Mouse (Mus musculus) CH12.LX (cell line): ENCODE measurements around the gene Rab5a. TPM values are rescaled to one million over a fixed set of nuclear protein-coding genes. Genes with fewer than 3 reads are reported as not detected.
"Not testable (repeated sequence)": the region's sequence is repeated elsewhere in the genome, so short reads cannot be mapped to it uniquely, and the experiment has no call there.

Experiments
- DNase-seq: peaks from one replicate; pipeline ENCODE4 v3.0.0-alpha.2; 2013; ENCODE audit errors: extremely low read depth
- H3K27ac ChIP-seq: 2 replicates; pipeline ENCODE4 v1.5.1; 2012; ENCODE audit warnings: low read depth, mild to moderate bottlenecking, control low read depth, moderate library complexity; ENCODE audit not compliant: insufficient read depth
- H3K27me3 ChIP-seq: replicated peaks from 2 replicates; pipeline ENCODE3; 2012; ENCODE audit warnings: inconsistent platforms
- H3K36me3 ChIP-seq, 2 experiments: replicated peaks in 1 of 2; 2 replicates each; pipeline versions ENCODE3 to v1.6.1; 2012; ENCODE audit warnings: inconsistent platforms in 1 of 2, low read length in 1 of 2, mild to moderate bottlenecking in 1 of 2, mixed read lengths in 1 of 2, moderate library complexity in 1 of 2; ENCODE audit not compliant: control insufficient read depth in 1 of 2, insufficient read depth in 1 of 2
- H3K4me1 ChIP-seq, 2 experiments: 2 replicates each; pipeline ENCODE4 v1.6.1; 2012; ENCODE audit warnings: inconsistent platforms in 1 of 2, moderate library complexity in 1 of 2; ENCODE audit not compliant: insufficient read depth in 2 of 2, control insufficient read depth in 1 of 2
- H3K4me2 ChIP-seq: 2 replicates; pipeline ENCODE4 v1.6.1; 2012; ENCODE audit warnings: low read depth, mild to moderate bottlenecking, control low read depth; ENCODE audit not compliant: poor library complexity, insufficient read depth, severe bottlenecking
- H3K4me3 ChIP-seq, 3 experiments: fragments of 150-350 bp in 1 of 3; sonication (generic) in 1 of 3; replicated peaks in 1 of 3; 2 replicates each; pipeline versions ENCODE3 to v1.5.1; 2011 to 2012; ENCODE audit warnings: low read depth in 2 of 3, low read length in 2 of 3, mild to moderate bottlenecking in 2 of 3, moderate library complexity in 2 of 3, control low read depth in 1 of 3, improper control_type of control experiment in 1 of 3, inconsistent platforms in 1 of 3, mixed read lengths in 1 of 3; ENCODE audit not compliant: poor library complexity in 1 of 3
- H3K79me2 ChIP-seq: replicated peaks from 2 replicates; pipeline ENCODE4 v1.6.1; 2012; ENCODE audit warnings: mild to moderate bottlenecking, moderate library complexity; ENCODE audit not compliant: control insufficient read depth, poor library complexity, insufficient read depth, severe bottlenecking; ENCODE audit errors: extremely low read depth
- H3K9ac ChIP-seq: 2 replicates; pipeline ENCODE4 v1.6.1; 2012; ENCODE audit warnings: low read depth, mild to moderate bottlenecking, control low read depth, moderate library complexity; ENCODE audit not compliant: insufficient read depth
- H3K9me3 ChIP-seq: replicated peaks from 2 replicates; pipeline ENCODE3; 2012; ENCODE audit warnings: low read length, inconsistent platforms, mixed read lengths
- CHD2 ChIP-seq: IDR thresholded peaks from 2 replicates; pipeline ENCODE4 v1.6.1; 2011; ENCODE audit warnings: low read length, improper control_type of control experiment
- E2F4 ChIP-seq: IDR thresholded peaks from 2 replicates; pipeline ENCODE4 v1.6.1; 2011; ENCODE audit warnings: low read depth, low read length, improper control_type of control experiment; ENCODE audit not compliant: insufficient replicate concordance
- ELF1 ChIP-seq: IDR thresholded peaks from 2 replicates; pipeline ENCODE4 v1.6.1; 2014; ENCODE audit warnings: low read depth, mild to moderate bottlenecking, inconsistent platforms, low read length, improper control_type of control experiment
- EP300 ChIP-seq: IDR thresholded peaks from 2 replicates; pipeline ENCODE4 v1.6.1; 2011; ENCODE audit warnings: low read length, improper control_type of control experiment
- ETS1 ChIP-seq: conservative IDR thresholded peaks from 2 replicates; pipeline ENCODE4 v1.6.1; 2012; ENCODE audit warnings: low read depth, mild to moderate bottlenecking, inconsistent platforms, low read length, improper control_type of control experiment, moderate library complexity
- IRF4 ChIP-seq: IDR thresholded peaks from 2 replicates; pipeline ENCODE4 v1.6.1; 2014; ENCODE audit warnings: low read depth, mild to moderate bottlenecking, inconsistent platforms, low read length, improper control_type of control experiment
- JUN ChIP-seq: IDR thresholded peaks from 2 replicates; pipeline ENCODE4 v1.6.1; 2011; ENCODE audit warnings: low read depth, mild to moderate bottlenecking, low read length, improper control_type of control experiment, moderate library complexity; ENCODE audit not compliant: insufficient read depth
- JUND ChIP-seq: conservative IDR thresholded peaks from 2 replicates; pipeline ENCODE4 v1.6.1; 2011; ENCODE audit warnings: low read depth, low read length, improper control_type of control experiment
- MAFK ChIP-seq: IDR thresholded peaks from 2 replicates; pipeline ENCODE4 v1.6.1; 2011; ENCODE audit warnings: low read length, improper control_type of control experiment; ENCODE audit not compliant: insufficient replicate concordance
- MAX ChIP-seq: IDR thresholded peaks from 2 replicates; pipeline ENCODE4 v1.6.1; 2011; ENCODE audit warnings: low read length, improper control_type of control experiment
- MXI1 ChIP-seq: IDR thresholded peaks from 2 replicates; pipeline ENCODE4 v1.6.1; 2011; ENCODE audit warnings: mild to moderate bottlenecking, low read depth, low read length, improper control_type of control experiment
- MYC ChIP-seq: IDR thresholded peaks from 2 replicates; pipeline ENCODE4 v1.6.1; 2011; ENCODE audit warnings: low read depth, mild to moderate bottlenecking, improper control_type of control experiment, low read length
- NRF1 ChIP-seq: IDR thresholded peaks from 2 replicates; pipeline ENCODE4 v1.6.1; 2014; ENCODE audit warnings: low read depth, mild to moderate bottlenecking, inconsistent platforms, low read length, improper control_type of control experiment, moderate library complexity
- PAX5 ChIP-seq: IDR thresholded peaks from 2 replicates; pipeline ENCODE4 v1.6.1; 2012; ENCODE audit warnings: low read length, inconsistent platforms, mixed read lengths
- RCOR1 ChIP-seq: conservative IDR thresholded peaks from 2 replicates; pipeline ENCODE4 v1.6.1; 2012; ENCODE audit warnings: low read depth, mild to moderate bottlenecking, inconsistent platforms, low read length, improper control_type of control experiment
- SIN3A ChIP-seq: IDR thresholded peaks from 2 replicates; pipeline ENCODE4 v1.6.1; 2012; ENCODE audit warnings: low read length, improper control_type of control experiment, inconsistent platforms
- UBTF ChIP-seq: IDR thresholded peaks from 2 replicates; pipeline ENCODE4 v1.6.1; 2012; ENCODE audit warnings: low read depth, mild to moderate bottlenecking, inconsistent platforms, low read length, improper control_type of control experiment, moderate library complexity
- USF1 ChIP-seq: IDR thresholded peaks from 2 replicates; pipeline ENCODE4 v1.6.1; 2014; ENCODE audit warnings: low read depth, mild to moderate bottlenecking, inconsistent platforms, low read length, improper control_type of control experiment
- ZC3H11A ChIP-seq: IDR thresholded peaks from 2 replicates; pipeline ENCODE4 v1.6.1; 2012; ENCODE audit warnings: low read depth, mild to moderate bottlenecking, inconsistent platforms, low read length, improper control_type of control experiment
- ZKSCAN1 ChIP-seq: IDR thresholded peaks from 2 replicates; pipeline ENCODE4 v1.6.1; 2012; ENCODE audit warnings: low read depth, inconsistent platforms, low read length, improper control_type of control experiment, borderline replicate concordance
- ZNF384 ChIP-seq: IDR thresholded peaks from 2 replicates; pipeline ENCODE4 v1.6.1; 2012; ENCODE audit warnings: low read depth, low read length, improper control_type of control experiment, inconsistent platforms
- dilution Hi-C: fragments of 300-500 bp; cut with MboI; formaldehyde crosslinking; loops from 2 replicates; pipeline ENCODE4 v1.14.3; 2020; ENCODE audit warnings: low sequenced_read_pairs; ENCODE audit not compliant: extremely low pct_unique_long_range_greater_than_20kb, extremely low pct_ligation_motif_present
- in situ Hi-C: fragments of 300-500 bp; cut with MboI; formaldehyde crosslinking; loops from 3 replicates; pipeline ENCODE4 v1.14.3; 2019; ENCODE audit warnings: low sequenced_read_pairs, low pct_ligation_motif_present, low pct_unique_long_range_greater_than_20kb, mixed read lengths
- polyA plus RNA-seq: library from polyadenylated mRNA; unstranded; fragments of >175 nt; gene quantifications from 2 replicates; pipeline ENCODE4 v1.2.1, GENCODE M21; 2012; ENCODE audit warnings: low read depth; ENCODE audit not compliant: insufficient read length
- total RNA-seq, 2 experiments: library from RNA; depleted of rRNA; stranded (reverse); fragments of 300-350 nt in 1 of 2; fragments of >200 nt in 1 of 2; gene quantifications; 2 replicates each; pipeline ENCODE4 v1.2.3; 2012 to 2014

The Rab5a gene
- total and polyA plus RNA-seq, 3 experiments, result 28.0 to 89.2 (median 38.9) TPM

- H3K27ac ChIP-seq, result no peak overlapping the region
- H3K79me2 ChIP-seq, result no peaks in the 10 kb centered on the region
- no peak for DNase-seq
- TF ChIP-seq JUND, result peak; percentile 77
- TF ChIP-seq ZNF384, result no peak
- TF ChIP-seq IRF4, result peak; percentile 83
- TF ChIP-seq EP300, result 0 out of 2 replicates have a peak, but pooled peaks have one; percentile 13
- no peaks in the 10 kb centered on the region for H3K4me1 ChIP-seq
- H3K4me3 ChIP-seq, result no peak overlapping the region
- in situ Hi-C loops (loop anchor here (25.0 kb wide), 1 partner anchor 305 kb away; the partner anchor contains the start of gene Sult1c2), dilution Hi-C loops (no loop called here)
- no peak overlapping the region for H3K4me2 ChIP-seq
- H3K27me3 ChIP-seq, result no peaks in the 10 kb centered on the region
- H3K36me3 ChIP-seq, result no peaks in the 10 kb centered on the region
- H3K9ac ChIP-seq, result no peak overlapping the region
- H3K9me3 ChIP-seq, result no peaks in the 10 kb centered on the region
Observed at GRCm38 (mm10) chr17:53532425-53532824, 53.4 kb downstream of the Rab5a start.

- H3K4me2 ChIP-seq, H3K9me3 ChIP-seq, H3K4me1 ChIP-seq, H3K79me2 ChIP-seq, H3K4me3 ChIP-seq, DNase-seq, dilution Hi-C loops, H3K9ac ChIP-seq, H3K36me3 ChIP-seq, H3K27me3 ChIP-seq, H3K27ac ChIP-seq: not testable (repeated sequence)
- in situ Hi-C loops, result loop anchor here (25.0 kb wide), 1 partner anchor 298 kb away; the partner anchor contains the start of gene Sult1c2
Observed at GRCm38 (mm10) chr17:53539351-53539750, 60.3 kb downstream of the Rab5a start, which contains the start of gene Pp2d1. Gene Pp2d1 (minus strand): TSS chr17:53539451.

- Histone ChIP-seq H3K27me3 (no peaks in the 10 kb centered on the region), H3K4me1 (no peaks in the 10 kb centered on the region), H3K27ac (no peak overlapping the region), H3K4me3 (no peak overlapping the region), H3K36me3 (no peaks in the 10 kb centered on the region), H3K4me2 (no peak overlapping the region), H3K9ac (no peak overlapping the region), H3K9me3 (no peaks in the 10 kb centered on the region), H3K79me2 (no peaks in the 10 kb centered on the region)
- dilution Hi-C loops, result no loop called here
- in situ Hi-C loops, result loop anchor here (25.0 kb wide), 1 partner anchor 295 kb away; the partner anchor contains the start of gene Sult1c2
- TF ChIP-seq ZC3H11A (no peak), SIN3A (no peak), NRF1 (no peak), MAX (no peak), MXI1 (no peak), PAX5 (no peak), ELF1 (no peak), MAFK (no peak), JUND (no peak), RCOR1 (no peak), E2F4 (no peak), USF1 (no peak), UBTF (no peak), JUN (no peak), CHD2 (no peak), EP300 (no peak), ETS1 (no peak), MYC (no peak), ZKSCAN1 (no peak)
- DNase-seq, result no peak
Observed at GRCm38 (mm10) chr17:53542536-53542935, 63.5 kb downstream of the Rab5a start.
